Mouse (Mus musculus) common myeloid progenitor, adult 5-6 weeks (primary cell): Measurements from ENCODE around the gene Dclk2. TPM values are rescaled to one million over a fixed set of nuclear protein-coding genes. Genes with fewer than 3 reads are reported as not detected.

Experiments
- ATAC-seq: replicated peaks from 2 replicates; pipeline ENCODE4 v1.8.0; 2016; ENCODE audit warnings: low read depth, mild to moderate bottlenecking, moderate TSS enrichment, inconsistent platforms; ENCODE audit not compliant: poor library complexity, severe bottlenecking
- total RNA-seq: library from RNA; stranded (forward); fragments of 200-1000, 187-1606 nt; gene quantifications from 2 replicates; pipeline ENCODE4 v1.2.3, GENCODE M21; 2017

The Dclk2 gene
- total RNA-seq, 1 experiment from 2014 or later, result 2.0 TPM

DNA sequence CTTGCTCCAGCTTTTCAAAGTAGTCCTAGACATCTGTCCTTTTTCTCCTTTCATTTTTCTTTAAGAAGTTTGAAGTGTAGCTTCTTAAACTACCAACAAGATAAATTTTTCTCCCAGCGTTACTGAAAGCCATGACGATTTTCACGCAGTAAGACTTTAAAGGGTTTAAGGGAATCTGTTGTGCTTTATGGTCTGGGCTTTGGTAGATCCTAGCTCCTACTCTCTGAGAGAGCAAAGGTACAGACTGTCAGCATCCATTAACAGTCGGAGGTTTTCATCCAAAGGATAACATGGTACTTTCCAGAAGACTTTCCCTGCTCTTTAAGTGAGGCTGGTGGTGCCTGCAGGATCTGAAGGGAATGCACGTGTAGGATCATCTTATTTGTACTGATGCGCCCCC, 151.7 kb downstream of the Dclk2 start:
- ATAC-seq, result no peak

GRCm38 (mm10) chr3:86768553-86768952, 152.1 kb downstream of the Dclk2 start:
- ATAC-seq, result no peak

DNA sequence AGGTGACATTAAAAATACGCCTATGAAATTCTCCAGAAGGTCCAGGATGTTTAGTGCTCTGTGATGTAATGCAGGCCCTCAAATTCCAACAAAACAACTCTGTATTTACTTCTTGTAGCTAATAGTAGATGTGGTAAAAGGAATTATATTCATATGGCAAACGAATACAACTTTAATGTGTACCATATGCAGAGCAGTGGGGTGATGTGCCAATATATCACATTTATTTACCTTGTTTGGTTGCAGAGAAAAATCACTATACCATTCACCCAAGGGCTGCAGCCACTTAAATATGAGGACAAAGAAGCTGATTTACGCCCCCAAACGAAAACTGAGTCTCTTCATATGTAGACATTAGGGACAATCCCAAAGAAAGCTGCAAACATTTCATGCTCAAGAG, 158.2 kb downstream of the Dclk2 start:
- ATAC-seq, result no peak

DNA sequence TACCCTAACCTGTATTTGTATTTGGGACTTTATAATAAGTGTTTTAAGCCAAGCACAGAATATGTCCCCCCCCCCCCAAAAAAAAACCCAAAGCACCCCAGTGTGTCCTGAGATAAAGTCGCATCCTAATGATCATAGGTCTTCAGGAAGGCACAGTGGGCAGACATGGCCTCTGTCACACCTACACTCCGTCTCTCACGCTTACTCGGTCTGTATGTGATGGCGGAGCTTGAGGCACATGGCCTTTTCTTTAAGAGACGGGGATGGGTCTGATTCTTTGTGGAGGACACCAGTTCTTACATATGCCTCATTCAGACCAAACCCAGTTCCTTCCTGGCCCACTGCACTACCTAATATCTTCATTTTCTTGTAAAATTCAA, 158.6 kb downstream of the Dclk2 start:
- no peak for ATAC-seq

GRCm38 (mm10) chr3:86761095-86762035, 159.3 kb downstream of the Dclk2 start:
- ATAC-seq, result peak; percentile 90

DNA sequence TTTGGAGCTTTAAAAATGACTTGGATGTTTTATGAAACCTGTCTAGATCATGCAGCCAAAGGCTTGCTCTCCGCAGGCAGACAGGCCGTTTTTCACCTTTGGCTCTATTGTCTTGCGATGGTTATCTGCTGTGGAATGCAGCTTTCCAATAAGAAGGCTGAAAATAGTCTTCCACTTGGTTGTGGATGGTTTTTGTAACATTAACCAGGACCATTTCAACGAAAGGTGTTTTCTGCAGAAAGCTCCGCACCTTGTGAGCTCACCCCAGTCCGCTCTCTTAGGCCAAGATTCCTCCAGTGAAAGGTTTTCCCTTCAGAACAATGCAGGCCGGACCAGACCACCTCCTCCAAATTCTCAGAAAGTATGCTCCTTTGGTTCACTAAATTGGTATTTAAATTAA, 160.2 kb downstream of the Dclk2 start:
- ATAC-seq, result no peak

GRCm38 (mm10) chr3:86759834-86760233, 160.8 kb downstream of the Dclk2 start:
- no peak for ATAC-seq

GRCm38 (mm10) chr3:86759383-86759782, 161.3 kb downstream of the Dclk2 start:
- ATAC-seq, result no peak

DNA sequence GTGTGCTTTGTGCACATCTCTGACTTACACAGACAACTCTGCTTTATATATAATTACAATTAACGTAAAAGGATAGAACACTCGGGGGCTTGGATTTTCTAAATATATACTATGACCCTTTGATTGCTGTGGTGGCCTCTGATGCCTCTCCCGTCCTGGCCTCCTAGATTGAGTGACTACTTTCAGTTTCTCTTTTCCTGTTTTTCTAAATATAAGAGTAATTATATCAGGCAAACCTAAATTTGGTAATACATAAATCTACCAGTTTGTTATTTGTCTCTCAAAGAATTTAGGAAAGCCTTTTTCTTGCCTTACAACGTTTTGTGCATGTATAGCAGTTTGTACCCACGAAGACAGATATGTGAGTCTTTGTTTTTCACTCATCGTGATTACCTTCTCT, 161.9 kb downstream of the Dclk2 start:
- no peak for ATAC-seq

- peak; percentile 43 for ATAC-seq
These were observed 164.1 kb downstream of the Dclk2 start for GRCm38 (mm10) chr3:86756548-86756947.

- ATAC-seq, result no peak
These were observed 165.8 kb downstream of the Dclk2 start for GRCm38 (mm10) chr3:86754595-86755557.

DNA sequence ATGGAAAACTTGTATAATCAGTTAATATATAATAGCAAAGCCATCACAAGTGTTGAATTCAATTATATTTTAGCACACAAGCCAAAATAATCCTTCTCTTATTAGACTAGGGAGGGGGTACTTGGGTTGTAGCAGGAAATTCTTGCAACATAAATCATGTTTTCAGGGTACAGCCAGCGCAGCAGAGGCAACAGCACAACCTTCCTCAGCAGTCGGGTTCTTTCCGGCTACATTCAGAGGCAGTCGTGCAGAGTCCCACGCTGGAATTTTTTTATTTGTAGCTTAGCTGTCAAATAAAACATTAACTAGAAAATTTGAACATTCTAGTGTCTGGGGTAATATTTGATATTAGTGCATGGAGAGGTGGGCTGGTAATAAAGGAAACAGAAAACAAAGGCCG, 166.5 kb downstream of the Dclk2 start:
- ATAC-seq, result 0 out of 2 replicates have a peak, but pooled peaks have one; percentile 37

- ATAC-seq, result no peak
These were observed 170.0 kb downstream of the Dclk2 start for GRCm38 (mm10) chr3:86750652-86751051.

DNA sequence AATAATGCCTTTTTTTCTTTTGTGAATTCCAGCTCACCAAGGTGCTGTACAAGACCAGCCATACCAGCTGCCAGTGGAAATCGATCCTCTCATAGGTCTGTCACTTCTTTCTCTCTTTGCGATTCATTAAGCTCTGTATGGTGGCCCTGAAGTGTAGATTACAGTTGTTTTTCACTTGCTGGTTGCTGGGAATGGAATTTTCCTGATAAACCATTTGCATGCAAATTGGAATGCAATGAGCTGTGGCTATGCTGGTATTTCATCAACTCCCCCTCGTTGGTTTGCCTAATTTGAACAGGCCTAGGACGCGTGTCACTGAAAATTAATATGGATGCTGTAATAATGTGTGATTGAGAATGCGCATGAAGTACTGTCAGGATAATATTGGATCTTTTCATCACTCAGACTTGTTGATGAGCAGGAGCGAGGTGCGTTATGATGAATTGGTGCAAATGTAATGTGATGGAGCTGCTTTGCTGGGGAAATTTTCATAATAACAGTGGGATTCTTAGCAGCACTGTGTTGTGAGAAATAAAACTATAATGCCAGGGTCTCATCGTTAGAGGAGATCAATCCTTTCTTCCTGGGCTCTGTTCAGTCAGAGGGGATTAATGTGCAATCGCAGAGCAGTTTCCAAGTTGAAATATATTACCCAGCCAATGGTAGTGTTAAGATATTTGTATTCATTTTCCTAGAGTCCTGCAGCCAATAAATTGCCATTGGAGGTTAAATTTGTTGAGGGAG, 174.7 kb downstream of the Dclk2 start:
- ATAC-seq, result no peak

- no peak for ATAC-seq
These were observed 175.3 kb downstream of the Dclk2 start for GRCm38 (mm10) chr3:86745348-86745747.

DNA sequence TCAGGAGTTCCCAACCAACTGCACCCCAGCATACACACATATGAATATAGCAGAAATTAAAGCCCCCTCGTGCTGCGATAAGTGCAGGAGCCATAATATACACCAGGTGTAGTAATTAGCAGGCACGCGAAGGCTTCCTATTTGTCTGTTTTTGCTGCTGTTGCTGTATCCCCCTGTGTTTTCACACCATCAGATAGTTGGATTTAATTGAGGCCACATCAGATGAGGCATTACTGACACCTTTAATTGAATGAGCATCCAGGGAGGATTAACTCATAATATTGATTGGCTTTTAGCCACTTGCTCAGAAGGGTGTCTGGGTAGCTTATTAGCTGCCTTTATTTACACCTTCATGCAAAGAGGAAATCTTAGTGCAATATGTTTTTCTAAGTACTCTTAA, 180.9 kb downstream of the Dclk2 start:
- no peak for ATAC-seq

- ATAC-seq, result no peak
These were observed 181.8 kb downstream of the Dclk2 start for GRCm38 (mm10) chr3:86738831-86739230.
